Mouse (Mus musculus) intestine, embryonic 15.5 days (tissue): Measurements from ENCODE around the gene Txndc16. TPM values are rescaled to one million over a fixed set of nuclear protein-coding genes. Genes with fewer than 3 reads are reported as not detected.
A peak's percentile ranks its signal among the peaks of the same experiment; 100 is the strongest.

Experiments used
- ATAC-seq: fragments of 200-750 bp; cut with Nextera tagmentation; 2 replicates; pipeline ENCODE4 v1.8.0; 2017; ENCODE audit warnings: moderate TSS enrichment, moderate library complexity
- H3K27ac ChIP-seq: fragments of 300-500 bp; sonication (generic); 2 replicates; pipeline ENCODE4 v1.5.1; 2015; ENCODE audit warnings: mild to moderate bottlenecking, inconsistent platforms
- H3K27me3 ChIP-seq: fragments of 300-500 bp; sonication (generic); replicated peaks from 2 replicates; pipeline ENCODE4 v1.6.1; 2015; ENCODE audit warnings: inconsistent platforms
- H3K36me3 ChIP-seq: fragments of 300-500 bp; sonication (generic); 2 replicates; pipeline ENCODE4 v1.6.1; 2015; ENCODE audit warnings: inconsistent platforms
- H3K4me1 ChIP-seq: fragments of 300-500 bp; sonication (generic); replicated peaks from 2 replicates; pipeline ENCODE4 v1.6.1; 2015; ENCODE audit warnings: inconsistent platforms
- H3K4me2 ChIP-seq: fragments of 300-500 bp; sonication (generic); replicated peaks from 2 replicates; pipeline ENCODE4 v1.6.1; 2015; ENCODE audit warnings: mild to moderate bottlenecking, inconsistent platforms
- H3K4me3 ChIP-seq: fragments of 300-500 bp; sonication (generic); replicated peaks from 2 replicates; pipeline ENCODE4 v1.5.1; 2015; ENCODE audit warnings: inconsistent platforms
- H3K9ac ChIP-seq: fragments of 300-500 bp; sonication (generic); 2 replicates; pipeline ENCODE4 v1.6.1; 2015; ENCODE audit warnings: inconsistent platforms
- H3K9me3 ChIP-seq: fragments of 300-500 bp; sonication (generic); 2 replicates; pipeline ENCODE4 v1.6.1; 2016; ENCODE audit warnings: inconsistent platforms
- WGBS: fragments of 180-500 bp; shearing (Covaris S2); methylation state at CpG from one replicate; pipeline ENCODE4 v1.1.7; 2015; 5-methylcytosine and 5-hydroxymethylcytosine counted together
- polyA plus RNA-seq: library from polyadenylated mRNA; unstranded; fragments of >200 nt; fragmentation: Nextera tagmentation; extraction: Ambion mirVana; gene quantifications from 2 replicates; pipeline ENCODE4 v1.2.1, GENCODE M21; 2015

Txndc16 gene
- polyA plus RNA-seq, 1 experiment from 2014 or later = 11.7 TPM

DNA sequence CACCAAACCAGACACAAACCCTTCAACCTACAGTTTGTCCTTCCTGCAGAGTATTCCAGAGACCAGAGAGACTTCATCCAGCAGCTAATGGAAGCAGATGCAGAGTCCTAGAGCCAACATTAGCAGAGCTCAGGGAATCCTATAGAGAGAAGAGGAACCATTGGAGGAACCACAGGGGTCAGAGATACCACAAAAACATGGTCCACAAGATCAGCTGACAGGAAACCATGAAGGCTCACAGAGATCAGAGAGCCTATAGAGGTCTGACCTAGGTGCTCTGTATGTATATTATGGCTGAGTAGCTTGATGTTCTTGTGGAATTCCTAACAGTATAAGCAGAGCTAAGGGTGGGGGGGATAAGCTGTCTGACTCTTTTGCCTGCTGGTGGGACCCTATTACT lies 19.5 kb downstream of the Txndc16 start:
- H3K27me3 ChIP-seq = no peaks in the 10 kb centered on the region
- no peak overlapping the region for H3K4me2 ChIP-seq
- no peaks in the 10 kb centered on the region for H3K36me3 ChIP-seq
- H3K4me1 ChIP-seq = no peaks in the 10 kb centered on the region
- no peaks in the 10 kb centered on the region for H3K9me3 ChIP-seq
- H3K27ac ChIP-seq = no peak overlapping the region
- no peak overlapping the region for H3K9ac ChIP-seq
- no peak overlapping the region for H3K4me3 ChIP-seq
- no peak for ATAC-seq

DNA sequence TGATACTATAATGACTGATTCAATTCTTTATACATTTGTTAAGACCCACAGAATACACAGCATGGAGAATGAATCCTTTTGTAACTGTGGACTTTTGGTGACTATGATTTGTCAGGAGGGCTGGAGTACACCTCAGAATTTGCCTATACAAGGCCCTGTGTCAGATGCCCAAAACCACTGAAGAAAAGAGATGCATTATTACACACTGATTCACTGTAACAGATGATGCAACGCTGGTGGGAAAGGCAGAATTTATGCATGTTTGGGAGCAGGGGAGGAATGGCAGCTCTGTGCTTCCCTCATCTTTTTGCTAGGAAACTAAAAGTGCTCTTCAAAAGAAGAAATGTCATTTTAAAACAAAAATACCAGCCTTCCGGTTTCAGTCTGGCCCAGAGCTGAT lies 29.1 kb downstream of the Txndc16 start:
- whole genome bisulfite sequencing = 81% methylated on average over 2 of the region's 2 CpGs
- ATAC-seq = no peak
- Histone ChIP-seq H3K9ac (no peak overlapping the region), H3K4me2 (no peak overlapping the region), H3K36me3 (no peaks in the 10 kb centered on the region), H3K27me3 (no peaks in the 10 kb centered on the region), H3K4me1 (no peaks in the 10 kb centered on the region), H3K4me3 (no peak overlapping the region), H3K9me3 (no peaks in the 10 kb centered on the region), H3K27ac (no peak overlapping the region)

DNA sequence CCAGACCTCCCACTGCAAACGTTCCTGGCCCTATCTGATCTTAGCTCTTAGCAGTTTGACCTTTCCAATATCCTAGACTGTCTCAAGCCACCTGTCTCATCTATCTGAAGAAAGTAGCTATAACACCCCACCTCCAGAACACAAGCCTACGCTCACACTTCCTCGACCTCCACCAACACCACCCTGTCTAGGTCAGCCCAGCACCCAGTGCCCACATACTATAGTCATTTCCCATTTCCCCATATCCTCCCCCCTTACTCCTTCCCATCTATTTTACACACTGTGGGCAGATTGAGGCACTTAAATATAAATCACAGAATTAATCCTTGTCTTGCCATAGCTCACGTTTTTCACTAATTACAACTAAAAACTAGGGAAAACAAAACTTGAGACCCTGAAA lies 38.5 kb downstream of the Txndc16 start:
- H3K27ac ChIP-seq = no peak overlapping the region
- H3K27me3 ChIP-seq = no peaks in the 10 kb centered on the region
- H3K9me3 ChIP-seq = no peaks in the 10 kb centered on the region
- no peaks in the 10 kb centered on the region for H3K4me1 ChIP-seq
- no peak overlapping the region for H3K4me2 ChIP-seq
- H3K36me3 ChIP-seq = no peaks in the 10 kb centered on the region
- WGBS = 73% methylated on average over 4 of the region's 4 CpGs
- H3K4me3 ChIP-seq = no peak overlapping the region
- ATAC-seq = no peak
- no peak overlapping the region for H3K9ac ChIP-seq

DNA sequence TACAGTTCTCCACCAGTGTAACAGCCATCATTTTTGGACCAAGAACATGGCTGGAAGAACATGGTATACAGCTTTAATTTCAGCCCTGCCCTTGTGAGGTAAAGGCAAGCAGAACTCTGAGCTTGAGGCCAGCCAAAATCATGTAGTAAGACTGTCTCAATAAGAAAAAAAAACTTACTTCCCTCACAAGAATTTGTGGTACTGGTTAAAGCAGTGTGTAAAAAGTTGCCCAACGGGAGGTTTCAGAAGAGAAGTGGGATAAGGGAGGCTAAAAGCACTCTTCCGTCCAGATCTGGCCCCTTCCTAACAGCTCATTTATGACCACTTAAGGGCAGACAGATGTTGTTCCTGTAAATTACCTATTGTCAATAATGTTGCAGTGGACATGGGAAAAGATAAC lies 40.5 kb downstream of the Txndc16 start:
- no peak overlapping the region for H3K27ac ChIP-seq
- H3K9ac ChIP-seq = no peak overlapping the region
- no peak overlapping the region for H3K4me2 ChIP-seq
- H3K27me3 ChIP-seq = no peaks in the 10 kb centered on the region
- peak; percentile 26; the same call in 1 of the 2 replicates for ATAC-seq
- H3K4me3 ChIP-seq = no peak overlapping the region
- WGBS = 57% methylated on average over 2 of the region's 2 CpGs
- 0 out of 2 replicates have a peak, but pooled peaks cover 2% of the 10 kb centered on the region for H3K4me1 ChIP-seq
- no peaks in the 10 kb centered on the region for H3K36me3 ChIP-seq
- no peaks in the 10 kb centered on the region for H3K9me3 ChIP-seq

DNA sequence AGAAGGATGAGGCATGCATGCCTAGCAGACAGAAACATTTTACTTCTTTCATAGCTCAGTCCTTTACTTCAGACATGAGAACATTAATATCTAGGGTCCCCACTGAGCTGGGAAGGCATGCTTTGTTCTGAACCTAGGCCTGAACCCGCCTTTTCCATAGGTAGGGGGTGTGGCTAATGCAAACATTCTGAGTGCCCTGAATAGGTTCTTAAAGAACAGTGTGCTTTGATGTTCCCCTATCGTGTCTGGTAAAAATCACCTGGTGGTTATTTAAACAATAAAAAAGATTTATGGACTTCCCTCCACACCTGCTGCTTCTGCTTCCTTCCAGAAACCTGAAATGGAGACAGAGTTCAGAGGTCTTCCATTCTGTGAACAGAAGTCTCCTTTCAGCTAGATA lies 40.9 kb downstream of the Txndc16 start:
- peak; percentile 92 for ATAC-seq

DNA sequence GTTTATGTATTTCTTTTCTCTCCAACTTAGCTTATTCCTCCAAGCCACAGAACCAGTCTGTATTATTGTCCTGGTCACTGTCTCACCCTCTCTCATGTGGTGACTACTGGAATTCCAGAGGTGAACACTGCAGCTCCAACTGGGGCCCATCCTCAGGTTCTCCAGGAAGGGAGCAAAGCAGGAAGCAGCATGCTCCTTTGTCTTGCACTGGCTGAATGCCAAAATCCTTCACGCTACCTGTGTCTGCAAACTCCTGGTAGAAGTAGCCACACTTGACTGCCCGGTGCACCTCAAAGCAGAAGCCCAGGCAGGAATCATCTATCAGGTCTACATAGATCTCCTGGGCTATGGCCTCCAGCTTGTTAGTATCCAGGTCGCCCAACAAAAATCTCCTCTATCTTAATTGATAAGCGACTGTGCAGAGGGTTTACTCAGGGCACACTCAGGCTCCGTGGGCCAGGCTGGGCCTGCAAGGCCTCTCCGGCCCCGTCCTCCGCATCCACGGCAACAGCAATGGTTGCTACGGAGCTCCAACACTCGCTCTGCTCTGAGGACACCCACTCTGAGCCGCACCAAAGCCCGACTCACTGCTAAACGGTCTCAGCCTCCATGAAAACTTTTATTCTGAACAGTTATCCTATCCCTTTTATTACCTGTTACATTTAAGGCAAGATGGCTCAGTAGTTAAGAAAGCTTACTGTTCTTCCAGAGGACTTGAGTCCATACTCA lies 45.0 kb downstream of the Txndc16 start:
- Histone ChIP-seq H3K36me3 (no peaks in the 10 kb centered on the region), H3K4me1 (0 out of 2 replicates have a peak, but pooled peaks cover 2% of the 10 kb centered on the region), H3K27me3 (no peaks in the 10 kb centered on the region), H3K4me2 (no peak overlapping the region), H3K27ac (no peak overlapping the region), H3K4me3 (no peak overlapping the region), H3K9ac (no peak overlapping the region), H3K9me3 (no peaks in the 10 kb centered on the region)
- ATAC-seq = peak; percentile 32
- WGBS = 59% methylated on average over 14 of the region's 14 CpGs

More for the DNA sequence above, 40.9 kb downstream of the Txndc16 start:
- no peak overlapping the region for H3K4me3 ChIP-seq
- no peak overlapping the region for H3K4me2 ChIP-seq
- no peaks in the 10 kb centered on the region for H3K27me3 ChIP-seq
- H3K36me3 ChIP-seq = no peaks in the 10 kb centered on the region
- WGBS = 16% methylated on average over 2 of the region's 2 CpGs
- no peak overlapping the region for H3K9ac ChIP-seq
- H3K9me3 ChIP-seq = no peaks in the 10 kb centered on the region
- 0 out of 2 replicates have a peak, but pooled peaks cover 2% of the 10 kb centered on the region for H3K4me1 ChIP-seq
- H3K27ac ChIP-seq = no peak overlapping the region

DNA sequence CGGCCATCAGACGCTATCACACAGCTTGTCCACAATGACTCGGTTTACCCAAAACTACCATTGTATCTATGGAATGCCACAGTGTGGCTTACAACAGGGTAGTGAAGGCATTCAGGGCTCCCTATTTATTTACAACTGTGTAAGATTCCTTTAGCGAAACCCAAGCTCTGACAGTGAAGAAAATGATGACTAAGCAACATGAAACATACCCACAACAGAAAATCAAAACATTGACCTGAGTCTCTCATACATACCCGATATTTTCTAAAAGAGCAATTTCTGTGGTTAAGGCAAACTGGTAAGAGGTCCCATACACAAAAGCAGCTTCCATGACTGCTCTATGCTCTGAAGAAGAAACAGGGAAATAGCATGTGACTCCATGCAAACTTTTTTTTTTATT lies 47.9 kb downstream of the Txndc16 start:
- WGBS = 93% methylated on average over 5 of the region's 5 CpGs
- no peaks in the 10 kb centered on the region for H3K36me3 ChIP-seq
- ATAC-seq = no peak
- no peak overlapping the region for H3K4me3 ChIP-seq
- H3K27ac ChIP-seq = no peak overlapping the region
- H3K27me3 ChIP-seq = no peaks in the 10 kb centered on the region
- no peak overlapping the region for H3K4me2 ChIP-seq
- no peak overlapping the region for H3K9ac ChIP-seq
- H3K9me3 ChIP-seq = no peaks in the 10 kb centered on the region
- H3K4me1 ChIP-seq = 0 out of 2 replicates have a peak, but pooled peaks cover 2% of the 10 kb centered on the region

DNA sequence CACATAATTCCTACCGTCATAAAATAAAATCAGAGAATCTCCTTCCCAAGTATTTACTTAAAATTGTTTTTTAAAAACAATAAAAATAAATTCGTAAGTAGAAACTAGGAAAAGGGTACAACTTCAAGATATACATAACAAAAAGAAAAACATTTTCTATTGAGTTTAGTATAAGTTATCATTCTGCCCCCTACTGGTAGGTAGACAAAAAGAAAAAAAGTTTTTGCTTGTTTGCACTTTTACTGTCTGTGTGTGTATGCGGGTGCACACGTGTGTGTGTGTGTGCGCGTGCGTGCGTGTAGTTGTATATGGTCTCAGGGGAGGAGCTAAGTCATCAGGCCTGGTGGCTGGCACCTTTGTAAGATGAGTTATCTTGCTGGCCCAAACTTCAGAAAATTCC lies 52.8 kb downstream of the Txndc16 start:
- no peaks in the 10 kb centered on the region for H3K9me3 ChIP-seq
- no peak for ATAC-seq
- 84% methylated on average over 8 of the region's 8 CpGs for WGBS
- H3K4me2 ChIP-seq = no peak overlapping the region
- no peak overlapping the region for H3K27ac ChIP-seq
- no peak overlapping the region for H3K9ac ChIP-seq
- no peaks in the 10 kb centered on the region for H3K27me3 ChIP-seq
- H3K4me3 ChIP-seq = no peak overlapping the region
- H3K36me3 ChIP-seq = no peaks in the 10 kb centered on the region
- H3K4me1 ChIP-seq = no peaks in the 10 kb centered on the region

DNA sequence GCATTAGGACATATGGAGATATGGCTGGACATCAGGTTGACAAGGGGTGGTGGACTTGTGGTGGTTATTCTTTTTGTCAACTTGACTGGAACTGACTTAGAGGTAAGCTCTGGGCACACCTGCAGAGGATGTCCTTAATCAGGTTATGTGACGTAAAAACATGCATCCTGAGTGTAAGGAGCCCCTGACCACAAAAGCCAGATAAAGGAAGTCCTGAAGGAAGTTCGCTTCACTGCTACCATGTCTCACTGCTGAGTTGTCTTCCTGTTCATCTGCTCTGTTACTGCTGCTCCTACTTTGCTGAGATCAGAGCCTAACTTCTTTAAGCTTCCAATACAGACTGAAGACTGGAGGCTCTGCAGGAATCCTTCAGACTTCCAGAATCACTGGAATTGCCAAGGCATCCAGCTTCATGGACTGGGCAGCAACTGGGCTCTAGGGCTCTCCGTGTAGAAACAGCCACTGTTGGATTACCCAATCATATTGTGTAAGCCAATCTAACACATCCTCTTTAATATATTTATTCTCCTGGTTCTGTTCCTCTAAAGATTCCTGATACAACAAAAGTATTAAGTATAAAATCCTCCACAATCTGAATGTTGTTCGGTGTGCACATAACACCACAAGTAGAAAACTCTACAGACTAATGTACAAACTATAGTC lies 64.5 kb downstream of the Txndc16 start:
- Histone ChIP-seq H3K36me3 (no peaks in the 10 kb centered on the region), H3K4me3 (no peak overlapping the region), H3K4me2 (no peak overlapping the region), H3K4me1 (no peaks in the 10 kb centered on the region), H3K9ac (no peak overlapping the region), H3K27me3 (no peaks in the 10 kb centered on the region), H3K9me3 (no peaks in the 10 kb centered on the region), H3K27ac (no peak overlapping the region)
- no peak for ATAC-seq
- WGBS = 81% methylated on average over 4 of the region's 4 CpGs

DNA sequence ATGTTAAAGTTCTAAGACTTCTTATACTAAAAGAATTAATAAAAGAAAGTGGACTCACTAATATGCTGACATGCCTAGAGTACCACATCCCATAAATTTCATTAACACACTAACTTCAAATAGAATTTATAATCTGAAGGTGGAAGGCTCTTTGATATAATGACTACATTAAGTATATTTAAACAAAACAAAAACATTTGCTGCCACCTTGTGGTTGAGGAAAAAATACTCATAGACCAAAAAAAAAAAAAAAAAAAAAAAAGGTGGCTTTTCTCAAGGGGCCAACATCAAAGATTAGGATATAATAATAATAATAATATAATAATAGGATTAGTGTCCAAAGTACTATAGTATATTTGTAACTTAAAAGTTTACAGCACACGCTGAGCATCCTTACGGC lies 66.9 kb downstream of the Txndc16 start:
- H3K9ac ChIP-seq = no peak overlapping the region
- H3K4me3 ChIP-seq = no peak overlapping the region
- H3K4me1 ChIP-seq = no peaks in the 10 kb centered on the region
- no peaks in the 10 kb centered on the region for H3K27me3 ChIP-seq
- whole genome bisulfite sequencing = 84% methylated on average over 2 of the region's 2 CpGs
- H3K9me3 ChIP-seq = no peaks in the 10 kb centered on the region
- H3K4me2 ChIP-seq = no peak overlapping the region
- no peak for ATAC-seq
- H3K36me3 ChIP-seq = no peaks in the 10 kb centered on the region
- H3K27ac ChIP-seq = no peak overlapping the region

DNA sequence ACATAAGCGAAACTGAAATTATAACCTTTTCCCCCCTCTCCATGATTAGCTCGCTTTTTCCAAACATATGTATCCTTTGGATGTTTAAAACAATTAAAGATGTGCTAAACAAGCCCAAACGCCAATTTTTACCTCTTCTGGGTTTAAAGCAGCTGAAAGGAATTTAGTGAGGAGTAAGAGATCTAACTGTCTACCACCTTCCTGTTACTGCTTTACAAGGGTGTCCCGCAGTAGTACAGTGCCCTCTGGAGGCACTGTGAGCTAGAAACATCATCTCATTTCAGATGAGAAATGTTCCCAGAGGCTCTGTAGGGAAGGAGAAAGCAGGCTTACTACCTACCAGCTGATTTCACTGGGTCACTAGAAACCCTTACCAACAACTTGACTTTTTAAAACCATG lies 77.6 kb downstream of the Txndc16 start:
- H3K9me3 ChIP-seq = no peaks in the 10 kb centered on the region
- H3K27me3 ChIP-seq = no peaks in the 10 kb centered on the region
- H3K4me1 ChIP-seq = no peaks in the 10 kb centered on the region
- H3K4me2 ChIP-seq = no peak overlapping the region
- H3K4me3 ChIP-seq = no peak overlapping the region
- no peak overlapping the region for H3K27ac ChIP-seq
- H3K36me3 ChIP-seq = no peaks in the 10 kb centered on the region
- 49% methylated on average over 4 of the region's 4 CpGs for WGBS
- ATAC-seq = 0 out of 2 replicates have a peak, but pooled peaks have one; percentile 67
- H3K9ac ChIP-seq = no peak overlapping the region

DNA sequence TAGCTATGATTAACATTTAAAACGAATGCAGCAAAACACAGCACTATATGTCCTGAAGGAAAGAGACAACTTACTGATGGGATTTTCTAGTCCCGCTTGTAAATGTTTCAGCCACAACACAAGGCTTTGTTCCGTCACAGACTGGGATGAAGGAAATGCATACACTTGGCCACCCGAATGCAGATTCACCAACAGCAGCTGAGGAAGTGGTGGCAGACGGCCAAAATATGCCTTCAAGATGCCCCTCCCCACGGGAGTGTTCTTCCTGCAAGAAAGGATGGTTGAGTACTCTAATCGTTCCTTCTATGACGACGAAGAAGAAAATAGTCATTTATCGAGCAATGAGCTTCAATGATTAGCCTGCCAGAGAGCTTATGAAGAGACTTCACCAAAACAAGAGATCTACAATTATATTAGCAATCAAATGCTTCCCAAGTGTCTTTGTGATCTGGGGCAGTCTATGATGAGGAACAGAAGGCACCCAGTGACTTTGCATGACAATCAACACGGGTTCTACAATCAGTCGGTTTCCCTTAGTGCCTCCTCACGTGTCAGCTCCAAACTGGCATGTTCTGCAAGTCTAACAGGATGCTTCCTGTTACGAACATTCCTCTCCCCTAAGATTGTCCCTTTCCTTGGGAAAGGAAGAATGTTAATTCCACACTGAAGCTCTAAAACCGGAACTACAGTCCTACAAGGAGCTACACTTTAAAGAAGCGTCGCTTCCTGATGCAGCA lies 79.6 kb downstream of the Txndc16 start:
- 68% methylated on average over 17 of the region's 17 CpGs for WGBS
- ATAC-seq = no peak

More for the DNA sequence above, 79.6 kb downstream of the Txndc16 start:
- no peak overlapping the region for H3K27ac ChIP-seq
- no peak overlapping the region for H3K9ac ChIP-seq
- H3K4me1 ChIP-seq = no peaks in the 10 kb centered on the region
- no peak overlapping the region for H3K4me3 ChIP-seq
- H3K9me3 ChIP-seq = no peaks in the 10 kb centered on the region
- no peak overlapping the region for H3K4me2 ChIP-seq
- no peaks in the 10 kb centered on the region for H3K36me3 ChIP-seq
- H3K27me3 ChIP-seq = no peaks in the 10 kb centered on the region
